Mouse (Mus musculus) erythroid progenitor cell, adult 5-6 weeks (primary cell): Measurements from ENCODE around the gene Fasl. TPM values are rescaled to one million over a fixed set of nuclear protein-coding genes. Genes with fewer than 3 reads are reported as not detected.

Experiments used
- ATAC-seq: replicated peaks from 2 replicates; pipeline ENCODE4 v1.8.0; 2016; ENCODE audit warnings: moderate number of reproducible peaks, mild to moderate bottlenecking, moderate TSS enrichment, inconsistent platforms; ENCODE audit not compliant: poor library complexity, low FRiP score, severe bottlenecking
- total RNA-seq, 2 experiments: library from RNA; stranded (forward) in 1 of 2; stranded (reverse) in 1 of 2; fragments of 150-400 nt in 1 of 2; fragments of 186-747, 209-891 nt in 1 of 2; gene quantifications; 2 replicates each; pipeline versions ENCODE4 v1.2.3 to v1.2.4; 2015 to 2017; ENCODE audit warnings: low replicate concordance in 2 of 2

Gene Fasl
- total RNA-seq (2015; ENCODE audit: low replicate concordance) (3.2 TPM in 1 of 2 replicates, not detected in the other), total RNA-seq (2017; ENCODE audit: low replicate concordance) (not detected in 2 replicates)

DNA sequence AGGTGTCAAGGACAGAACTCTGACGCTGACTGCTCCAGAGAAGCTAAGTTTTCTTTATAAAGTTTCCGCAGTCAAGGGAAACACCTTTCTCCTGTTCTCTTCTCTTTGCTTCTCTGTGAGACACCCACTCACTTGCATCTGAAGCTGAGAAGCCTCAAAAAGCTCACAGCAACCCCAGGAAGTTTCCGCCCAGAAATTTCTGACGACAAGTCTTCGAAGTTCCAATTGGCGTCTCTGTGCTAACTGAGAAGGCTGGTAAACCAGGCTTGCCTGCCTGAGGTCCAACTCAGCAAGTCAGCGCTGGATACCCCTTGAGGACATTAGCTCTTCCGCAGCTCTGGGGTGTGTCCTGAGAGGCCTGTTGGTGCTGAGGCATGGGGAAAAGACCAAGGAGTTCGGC, at the start of gene Fasl:
Fasl (minus strand) TSS at position 157 of the 400 bp plus-strand sequence.
- ATAC-seq: no peak

DNA sequence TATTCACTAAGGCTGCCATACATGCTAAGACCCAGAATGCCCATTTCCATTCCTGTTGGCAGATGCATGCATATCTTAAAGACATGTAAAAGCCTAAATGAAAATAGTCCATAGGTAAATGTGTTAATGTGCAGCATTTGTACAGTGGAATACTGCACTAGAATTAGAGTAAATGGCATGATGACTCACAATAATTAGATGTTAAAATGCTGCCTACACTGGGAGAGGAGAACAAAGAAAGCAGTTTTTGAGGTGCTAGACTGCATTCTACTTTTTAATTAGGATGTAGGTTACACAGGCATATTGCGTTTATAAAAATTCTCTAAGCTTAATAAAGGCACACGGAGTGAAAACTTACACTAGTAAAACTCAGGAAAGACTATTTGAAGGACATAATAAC, 38.4 kb upstream of the Fasl start:
- no peak for ATAC-seq

DNA sequence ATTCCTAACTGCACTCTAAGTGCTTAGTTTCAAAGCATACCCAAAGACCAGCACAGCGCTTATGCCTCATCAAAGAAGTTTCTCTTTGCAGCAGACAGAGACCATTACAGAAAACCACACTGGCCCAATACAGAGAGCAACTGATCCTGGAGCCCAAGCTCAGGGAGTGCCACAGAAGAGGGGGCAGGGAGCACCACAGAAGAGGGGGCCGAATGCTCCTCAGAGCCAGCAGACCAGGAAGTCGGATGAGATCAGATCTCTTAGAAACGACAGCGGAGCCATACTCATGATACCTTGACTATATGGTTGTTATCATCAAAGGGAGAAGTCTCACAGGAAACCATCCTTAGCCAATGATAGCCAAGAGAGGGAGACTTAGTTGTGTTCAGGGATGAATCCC, 21.1 kb upstream of the Fasl start:
- ATAC-seq: no peak

DNA sequence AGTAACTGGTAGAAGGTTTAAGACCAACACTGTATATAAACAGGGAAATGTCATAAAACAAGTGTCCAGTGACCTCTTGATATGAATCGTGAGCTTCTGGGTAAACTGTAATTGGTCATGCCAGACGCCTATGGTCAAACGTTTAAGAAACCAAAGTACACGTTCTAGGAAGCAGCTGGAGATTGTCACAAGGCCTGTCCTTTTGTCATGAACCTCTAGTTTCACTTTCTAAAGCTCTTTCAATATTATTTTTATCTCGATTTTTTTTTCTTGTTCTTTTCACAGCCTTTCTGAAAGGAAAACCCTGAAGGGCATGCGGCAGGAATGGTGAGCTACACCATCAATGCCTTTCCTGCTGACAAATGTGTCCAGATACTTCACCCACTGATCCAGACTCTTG, 20.7 kb upstream of the Fasl start:
- no peak for ATAC-seq

DNA sequence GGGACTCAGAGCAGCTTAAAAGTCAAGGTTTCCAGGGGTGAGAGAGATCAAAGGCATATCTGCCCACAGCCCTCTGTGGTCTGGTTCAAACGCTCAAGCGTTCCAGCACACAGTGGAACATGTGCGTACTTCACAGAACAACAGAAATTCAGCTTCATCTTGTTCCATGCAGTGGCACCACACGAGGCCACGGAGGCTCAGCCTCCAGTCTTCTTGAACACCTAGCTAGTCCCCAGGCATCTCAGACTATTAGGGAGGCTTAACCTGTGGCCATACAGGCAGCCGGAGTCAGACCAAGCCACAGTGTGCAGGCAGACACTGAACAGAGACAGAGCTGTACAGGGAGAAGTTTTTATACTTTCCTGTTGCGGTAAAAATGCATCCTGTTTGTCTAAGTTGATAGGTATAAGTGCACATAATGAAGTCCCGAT, 16.3 kb upstream of the Fasl start:
- ATAC-seq: no peak

DNA sequence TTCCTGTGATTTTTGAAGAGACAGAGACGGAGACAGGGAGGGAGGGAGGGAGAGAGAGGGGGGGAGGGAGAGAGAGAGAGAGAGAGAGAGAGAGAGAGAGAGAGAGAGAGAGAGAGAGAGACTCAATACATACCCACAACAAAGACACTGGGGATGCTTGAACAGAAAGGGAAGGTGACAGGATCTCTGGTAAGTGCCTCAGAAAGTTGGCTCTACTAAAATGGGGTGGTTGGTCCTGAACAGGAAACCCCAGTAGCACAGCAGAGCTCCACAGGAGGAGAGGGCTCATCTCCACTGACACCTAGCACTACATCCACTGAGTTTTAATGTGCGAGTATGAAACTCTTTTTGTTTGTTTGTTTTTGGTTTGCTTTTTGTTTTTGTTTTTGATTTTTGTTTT, 13.0 kb upstream of the Fasl start:
- ATAC-seq: no peak

DNA sequence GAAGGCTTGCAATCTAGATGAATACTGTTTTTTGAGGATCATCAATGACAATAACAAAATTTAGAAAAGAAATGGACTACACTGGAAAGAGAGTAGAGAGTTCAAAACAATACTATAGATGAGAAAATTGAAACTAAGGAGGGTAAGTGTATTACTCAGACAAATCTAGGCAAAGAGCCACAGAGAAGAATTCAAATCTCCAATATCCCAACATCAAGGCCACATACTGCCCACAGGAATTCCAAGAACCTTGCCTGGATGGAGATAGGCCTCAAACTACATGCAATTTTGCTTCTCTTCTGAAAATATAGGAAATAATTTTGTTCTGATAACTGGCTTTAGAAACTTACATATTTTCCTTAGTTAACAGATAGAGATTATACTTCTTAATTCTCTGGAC, 12.0 kb upstream of the Fasl start:
- ATAC-seq: no peak

DNA sequence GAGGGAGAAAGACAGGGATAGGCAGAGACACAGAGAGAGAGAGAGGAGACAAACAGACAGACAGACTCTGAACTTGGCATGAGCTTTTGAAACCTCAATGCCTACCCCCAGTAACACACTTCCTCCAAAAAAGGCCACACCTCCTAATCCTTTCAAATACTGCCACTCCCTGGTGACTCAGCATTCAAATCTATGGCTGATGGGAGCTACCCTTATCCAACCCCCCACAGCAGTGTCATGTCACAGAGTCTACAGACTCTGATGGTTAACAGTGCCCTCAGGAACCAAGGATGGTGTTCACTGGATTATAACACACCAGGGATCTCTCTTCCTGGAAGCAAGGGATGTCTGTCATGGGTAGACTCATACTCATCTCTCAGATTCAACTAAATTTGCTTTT, 11.5 kb upstream of the Fasl start:
- ATAC-seq: peak; percentile 75

DNA sequence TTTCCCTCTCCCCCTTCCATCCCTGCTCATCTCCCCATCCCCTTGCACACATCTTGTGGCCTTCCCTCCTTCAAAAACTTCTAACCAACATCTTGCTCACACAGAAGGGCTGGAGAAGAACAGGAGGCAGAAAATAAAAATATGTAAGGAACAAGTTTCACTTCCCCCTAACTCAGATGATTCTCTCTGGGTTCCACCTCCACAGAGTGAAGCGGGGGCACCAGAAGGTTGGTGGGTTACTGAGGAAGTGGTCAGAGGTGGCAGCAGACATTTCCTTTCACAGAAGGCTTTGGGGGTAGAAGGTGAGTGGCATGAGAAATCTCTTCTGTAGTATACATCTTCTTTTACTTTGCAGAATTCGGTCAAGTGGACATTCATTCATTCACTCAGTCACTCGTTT, 10.6 kb upstream of the Fasl start:
- no peak for ATAC-seq

DNA sequence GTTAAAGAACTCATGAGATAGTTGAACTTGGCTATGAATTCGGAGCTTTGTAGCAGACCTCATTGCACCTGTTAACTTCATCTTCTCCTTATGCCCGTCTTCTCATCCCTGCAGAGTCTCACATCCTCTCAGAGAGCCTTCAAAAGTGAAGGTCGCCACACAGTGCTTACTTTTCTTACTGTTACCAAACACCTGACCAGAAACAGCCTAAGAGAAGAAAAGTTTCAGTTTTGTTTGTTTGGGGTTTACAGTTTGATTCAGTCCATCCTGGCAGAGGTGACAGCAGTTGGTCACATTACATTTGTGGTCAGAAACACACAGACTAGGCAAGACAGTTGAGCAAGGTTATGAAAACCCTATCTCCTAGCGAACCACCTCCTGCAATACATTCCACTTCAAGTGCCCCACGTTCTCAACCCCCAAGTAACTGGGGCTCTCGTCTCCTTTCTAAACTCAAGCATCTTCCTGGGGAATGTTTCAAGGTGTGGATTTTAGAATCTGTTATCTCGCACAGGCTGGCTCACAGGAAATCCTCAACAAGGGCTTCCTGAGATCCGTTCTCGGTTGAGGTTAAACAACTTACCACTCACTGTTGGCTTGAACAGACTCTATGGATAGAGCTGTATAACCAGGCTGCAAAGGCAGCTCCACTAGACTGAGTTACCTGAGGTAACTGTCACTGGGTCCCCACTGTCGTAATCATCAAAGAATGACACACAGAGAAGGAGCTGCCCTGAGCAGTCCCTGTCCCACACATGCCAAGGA, 6.3 kb upstream of the Fasl start:
- ATAC-seq: no peak

DNA sequence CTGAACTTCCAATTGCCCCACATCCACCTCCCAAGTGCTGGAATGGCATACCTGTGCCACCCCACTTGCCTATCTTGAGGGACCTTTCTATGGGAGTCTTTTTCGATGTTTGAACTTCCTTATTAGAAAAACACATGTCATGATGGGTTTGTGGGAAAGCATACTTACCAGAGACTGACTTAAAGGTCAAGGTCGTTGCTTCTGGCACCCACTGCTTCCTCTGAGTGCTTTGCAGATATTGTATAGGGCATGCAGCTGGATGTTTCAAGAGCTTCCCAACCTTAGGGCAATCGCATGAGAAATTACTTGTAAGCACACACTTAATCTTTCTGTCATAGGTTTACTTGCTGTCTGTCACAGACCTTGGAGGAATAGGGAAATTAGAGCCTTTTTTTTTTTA, 5.0 kb upstream of the Fasl start:
- ATAC-seq: no peak

DNA sequence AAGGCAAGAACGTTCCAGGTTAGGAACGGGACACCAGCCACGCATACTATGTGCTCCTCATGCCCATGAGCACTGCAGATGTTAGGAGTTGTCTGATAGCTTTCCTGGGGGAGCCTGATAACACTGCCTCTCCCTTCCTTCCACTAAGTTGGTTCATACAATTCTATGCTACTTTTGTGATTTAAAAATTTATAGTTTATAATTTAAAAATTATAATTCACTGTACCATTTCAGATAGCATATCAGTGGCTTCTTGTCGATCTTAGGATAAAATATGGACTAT, 4.3 kb upstream of the Fasl start:
- ATAC-seq: peak; percentile 86

DNA sequence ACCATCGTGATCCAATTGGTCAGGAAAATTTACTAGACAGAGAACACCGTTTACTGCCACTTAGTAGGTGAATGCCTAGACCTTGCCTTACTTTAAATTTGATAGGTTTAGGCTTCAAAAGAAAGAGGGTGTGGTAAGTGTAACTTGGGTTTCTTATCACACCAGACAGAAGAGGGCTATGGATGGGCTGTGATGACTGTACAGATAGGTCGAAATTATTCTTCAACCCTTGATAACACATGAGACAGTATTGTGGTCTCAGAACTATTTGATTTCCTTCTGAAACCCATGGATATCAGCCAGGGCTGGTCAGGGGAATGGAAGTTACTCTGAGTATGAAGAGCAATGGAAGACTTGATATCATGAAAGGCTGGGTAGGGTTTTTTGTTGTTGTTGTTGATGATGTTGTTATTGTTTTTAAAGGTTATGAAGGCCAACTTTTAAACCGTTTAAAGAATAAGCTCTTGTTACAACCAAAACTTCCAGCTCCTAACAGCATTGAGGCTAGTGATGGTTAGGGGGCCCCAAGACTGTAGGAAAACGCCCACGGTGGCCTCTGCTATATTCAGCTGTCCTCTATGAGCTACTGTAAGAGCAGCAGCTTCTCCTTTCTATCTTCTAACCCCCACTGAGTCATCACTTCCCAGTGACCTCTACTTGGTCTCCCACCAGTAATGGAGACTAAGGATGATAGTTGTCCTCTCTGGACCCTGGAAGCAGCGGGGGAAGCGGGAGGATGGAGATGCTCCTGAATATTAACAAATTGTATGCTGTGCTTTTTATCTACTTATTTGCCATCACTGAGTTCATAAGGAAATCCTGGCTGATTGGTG, 3.8 kb upstream of the Fasl start:
- ATAC-seq: peak; percentile 80

DNA sequence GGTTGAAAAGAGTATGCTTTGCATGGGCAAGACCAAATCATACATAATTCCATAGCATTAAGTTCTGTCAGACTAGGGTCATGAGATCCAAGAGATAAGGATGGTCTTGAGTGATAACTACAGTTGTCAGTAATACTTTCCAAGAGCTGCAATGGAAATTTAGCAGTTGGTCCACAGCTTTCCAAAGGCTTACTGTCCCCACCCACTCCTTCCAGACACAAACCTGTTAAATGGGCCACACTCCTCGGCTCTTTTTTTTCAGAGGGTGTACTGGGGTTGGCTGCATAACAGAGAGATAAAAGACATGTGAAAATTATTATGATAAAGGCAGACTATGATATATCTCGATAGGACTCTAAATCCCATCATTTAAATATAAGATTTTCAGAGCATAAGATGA, 5.6 kb downstream of the Fasl start:
- no peak for ATAC-seq

DNA sequence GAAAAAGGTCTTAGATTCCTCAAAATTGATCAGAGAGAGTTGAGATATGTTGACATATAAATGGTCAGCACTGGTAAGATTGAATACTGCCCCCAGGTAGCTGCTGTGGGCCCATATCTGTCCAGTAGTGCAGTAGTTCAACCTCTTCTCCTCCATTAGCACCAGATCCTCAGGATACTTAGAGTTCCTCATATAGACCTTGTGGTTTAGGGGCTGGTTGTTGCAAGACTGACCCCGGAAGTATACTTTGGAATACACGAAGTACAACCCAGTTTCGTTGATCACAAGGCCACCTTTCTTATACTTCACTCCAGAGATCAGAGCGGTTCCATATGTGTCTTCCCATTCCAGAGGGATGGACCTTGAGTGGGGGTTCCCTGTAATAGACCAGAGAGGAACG, 6.7 kb downstream of the Fasl start:
- no peak for ATAC-seq

DNA sequence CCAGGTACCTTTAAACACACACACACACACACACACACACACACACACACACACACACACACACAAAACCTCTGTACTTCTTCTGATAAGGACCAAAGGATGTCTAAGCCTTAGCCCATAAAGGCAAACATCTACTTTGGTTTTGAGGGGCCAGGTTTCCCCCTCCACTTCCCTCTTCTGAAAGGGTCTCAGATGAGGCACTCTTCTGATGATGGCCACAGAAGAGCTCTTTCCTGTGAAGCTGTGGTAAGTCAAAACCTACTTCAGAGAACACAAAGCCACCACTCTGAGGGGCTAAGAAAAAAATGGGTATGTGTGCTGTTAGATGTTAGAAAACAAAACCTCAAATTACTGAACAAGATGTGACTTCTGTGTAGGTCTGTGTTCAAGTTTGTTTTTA, 9.2 kb downstream of the Fasl start:
- no peak for ATAC-seq

DNA sequence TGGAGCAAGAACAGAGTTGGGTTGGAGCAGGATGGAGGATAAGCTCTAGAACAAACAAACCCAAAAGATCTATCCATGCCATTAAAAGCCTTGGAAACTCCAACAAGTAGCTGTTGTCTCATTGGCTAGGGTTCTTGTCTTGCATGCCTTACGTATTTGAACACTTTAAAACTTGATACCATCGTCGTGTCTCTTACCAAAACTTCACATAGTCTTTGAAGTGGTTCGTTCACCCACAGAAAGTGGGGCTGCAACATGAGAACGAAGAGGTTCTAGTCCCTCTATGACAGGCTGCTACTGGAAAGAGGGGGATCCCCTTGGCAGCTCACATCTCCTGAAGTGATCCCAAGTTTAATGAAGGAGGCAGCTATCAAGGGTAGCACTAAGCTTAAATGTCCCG, 13.1 kb downstream of the Fasl start:
- ATAC-seq: no peak

DNA sequence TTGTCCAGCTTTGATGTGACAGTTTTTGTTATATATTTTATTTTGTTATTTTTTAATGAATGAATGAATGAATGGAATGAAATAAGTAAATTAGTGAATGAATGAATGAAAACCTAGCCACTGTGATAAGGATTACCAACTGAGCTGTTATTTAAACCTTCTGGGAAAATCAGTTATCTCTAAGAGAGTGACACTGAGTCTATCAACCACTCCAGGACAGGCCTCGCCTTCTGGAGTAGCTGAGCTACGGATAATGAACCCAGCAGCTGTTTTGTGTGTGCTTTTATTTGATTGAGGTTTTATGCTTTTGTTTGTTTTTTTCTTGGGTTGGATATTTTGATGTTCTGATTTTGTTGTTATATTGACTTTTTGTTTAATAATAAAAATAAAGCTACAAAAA, 17.0 kb downstream of the Fasl start:
- ATAC-seq: no peak

DNA sequence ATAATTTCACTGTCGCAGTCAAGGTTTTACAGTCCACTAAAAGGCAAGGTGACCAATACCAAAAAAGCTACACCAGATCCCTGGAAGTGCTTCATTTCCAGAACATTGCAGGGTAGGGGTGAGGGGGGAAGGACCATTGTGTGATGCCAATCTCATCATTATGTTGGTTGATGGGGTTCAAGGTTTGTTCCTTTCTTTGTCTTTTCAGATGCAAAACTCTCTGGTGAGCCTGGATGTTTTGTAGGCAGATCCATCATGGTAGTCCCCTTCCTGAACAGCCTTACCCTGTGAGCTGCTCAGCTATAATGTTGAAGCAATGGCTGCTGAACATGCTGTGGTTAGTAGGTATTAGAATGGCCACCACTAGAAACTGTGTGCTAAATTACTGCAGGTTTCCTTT, 19.0 kb downstream of the Fasl start:
- no peak for ATAC-seq

DNA sequence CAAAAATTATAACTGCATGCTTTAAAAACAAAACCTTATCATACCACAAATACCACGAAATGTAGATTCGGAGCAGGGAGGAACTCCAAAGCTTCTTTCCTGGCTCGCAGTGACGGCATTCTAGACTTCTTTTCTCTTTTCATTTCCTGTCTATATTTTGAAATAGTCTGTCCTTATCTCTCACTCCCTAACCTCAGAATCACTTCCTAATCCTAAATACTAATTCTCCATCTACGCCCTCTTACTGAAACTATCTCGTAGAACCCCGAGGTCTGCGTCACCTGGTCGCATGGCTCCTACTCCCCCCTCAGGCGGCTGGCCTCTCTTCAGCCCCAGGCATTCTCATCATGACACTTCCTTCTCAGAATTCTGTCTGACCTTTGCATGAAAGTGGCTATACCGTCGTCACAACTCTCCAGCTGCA, 21.2 kb downstream of the Fasl start:
- ATAC-seq: peak; percentile 60

DNA sequence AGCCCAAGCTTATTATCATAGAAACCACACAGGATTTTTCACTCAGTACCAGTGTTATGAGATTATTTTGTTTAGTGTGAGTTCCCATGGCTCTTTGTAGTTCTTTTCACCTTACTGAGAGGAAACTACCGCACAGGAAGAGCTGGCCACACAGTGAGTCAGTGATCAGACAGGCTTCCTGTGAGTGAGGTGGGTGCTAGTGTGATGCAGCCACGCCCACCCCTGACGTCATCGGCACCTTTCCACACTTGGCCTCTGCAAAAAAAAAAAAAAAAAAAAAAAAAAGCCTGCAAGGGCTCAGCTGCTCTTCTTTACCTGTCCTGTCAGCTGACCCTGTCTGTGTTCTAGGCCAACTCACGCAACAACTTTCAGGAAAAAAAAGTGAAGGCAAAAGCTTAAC, 21.6 kb downstream of the Fasl start:
- peak; percentile 89 for ATAC-seq
